Mouse (Mus musculus) heart, adult 18-20 months (tissue): ENCODE data around the gene Ska3. TPM values are rescaled to one million over a fixed set of nuclear protein-coding genes. Genes with fewer than 3 reads are reported as not detected.

ENCODE experiments used
- DNase-seq, 2 experiments: peaks; one replicate each; pipeline ENCODE4 v3.0.0; 2021 to 2022; ENCODE audit warnings: mixed read lengths in 1 of 2
- microRNA-seq, 2 experiments: library from miRNA; unstranded; fragments of <30 nt; microRNA quantifications; one replicate each; pipeline ENCODE4 v1.2.0; 2022
- total RNA-seq, 2 experiments: library from RNA; stranded (reverse); gene quantifications; 2 replicates each; pipeline ENCODE4 v1.2.3; 2021

Ska3 gene
- total RNA-seq, 2 experiments from 2014 or later, result 0.22 TPM; not detected in 1

DNA sequence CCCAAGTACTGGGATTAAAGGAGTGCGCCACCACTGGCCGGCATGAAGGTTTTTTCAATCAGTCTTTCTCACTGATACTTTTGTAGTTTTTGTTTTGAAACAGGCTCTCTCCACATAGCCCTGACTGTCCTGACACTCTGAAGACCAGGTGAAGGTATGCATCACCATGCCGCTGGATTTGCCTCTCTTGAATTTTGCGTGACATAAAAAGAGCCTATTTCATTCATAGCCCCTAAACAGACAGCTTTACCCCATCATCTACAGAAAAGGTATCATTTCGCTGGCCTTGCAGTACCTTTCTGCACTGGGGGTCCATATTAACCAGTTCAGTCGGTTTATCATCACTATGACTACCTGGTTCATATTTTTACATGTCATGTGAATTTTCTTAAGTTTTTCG, 28.4 kb downstream of the Ska3 start:
- no peak for DNase-seq

DNA sequence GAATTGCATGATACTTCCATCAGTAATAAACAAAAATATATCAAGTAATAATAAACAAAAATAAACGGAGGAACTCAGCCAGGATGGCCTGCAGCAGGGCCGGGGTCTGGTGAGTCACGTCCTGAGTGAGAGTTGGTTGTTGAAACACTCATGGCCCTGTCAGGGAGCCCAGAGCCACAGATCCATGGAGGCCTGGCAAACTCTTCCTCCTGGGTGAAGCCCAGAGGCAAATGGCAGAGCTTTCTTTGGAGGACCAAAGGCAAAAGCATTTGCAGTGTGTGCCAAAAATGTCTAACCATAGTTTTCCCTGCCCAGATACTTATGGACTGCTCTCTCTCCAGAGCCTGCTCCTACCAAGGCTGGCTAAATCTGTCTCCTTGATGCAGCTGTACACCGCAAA, 34.8 kb downstream of the Ska3 start:
- DNase-seq, result no peak

DNA sequence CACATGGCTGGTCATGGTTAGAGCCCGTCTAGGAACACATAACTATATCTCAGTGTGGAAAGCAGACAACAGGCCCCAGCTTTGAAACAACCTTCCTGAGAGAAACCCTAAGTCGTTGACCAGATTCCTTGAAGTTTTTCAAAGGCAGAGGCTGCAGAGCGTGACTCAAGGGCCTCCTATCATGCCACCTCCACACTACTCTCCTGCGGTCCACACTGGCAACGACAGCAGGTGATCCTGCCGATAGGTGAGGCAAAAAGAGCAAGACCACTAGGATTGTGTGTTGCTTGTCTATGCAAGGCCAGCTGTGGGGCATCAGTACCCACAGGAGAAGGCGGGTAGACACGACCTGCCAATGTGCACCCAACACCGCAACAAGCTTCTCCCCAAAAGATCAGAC, 36.2 kb downstream of the Ska3 start:
- DNase-seq, result no peak

DNA sequence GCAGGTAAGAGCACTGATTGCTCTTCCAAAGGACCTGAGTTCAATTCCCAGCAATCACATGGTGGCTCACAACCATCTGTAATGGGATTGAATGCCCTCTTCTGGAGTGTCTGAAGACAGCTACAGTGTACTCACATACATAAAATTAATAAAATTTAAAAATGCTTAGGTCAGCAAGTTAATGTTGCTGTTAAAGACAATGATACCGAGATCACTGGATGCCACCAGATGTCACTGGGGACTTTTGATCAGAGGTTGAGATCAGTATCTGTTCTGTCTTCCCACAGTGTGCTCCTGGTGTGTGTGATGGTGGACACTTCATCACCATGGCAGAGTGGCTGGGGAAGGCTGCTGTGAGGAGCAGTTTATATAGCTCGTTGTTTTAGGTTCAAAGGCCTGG, 36.7 kb downstream of the Ska3 start:
- no peak for DNase-seq

DNA sequence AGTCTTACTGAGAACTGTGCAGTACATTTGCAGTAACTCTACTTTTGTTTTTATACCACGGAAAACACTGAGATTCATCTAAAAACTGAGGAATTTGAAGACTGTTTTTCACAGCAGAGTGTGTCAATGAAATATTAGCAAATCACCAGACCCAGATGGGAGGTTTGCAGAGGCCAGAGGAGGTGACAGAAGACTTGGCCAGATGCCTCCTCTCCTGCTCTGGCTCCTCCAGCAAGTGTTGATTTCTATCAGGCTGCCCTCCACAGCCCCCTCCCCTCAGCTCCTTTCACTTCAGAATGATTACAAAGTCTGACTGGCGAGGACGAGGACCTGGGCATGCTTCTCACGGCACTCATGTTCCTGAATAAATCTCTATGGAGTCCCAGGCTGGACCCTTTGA, 38.6 kb downstream of the Ska3 start:
- no peak for DNase-seq

DNA sequence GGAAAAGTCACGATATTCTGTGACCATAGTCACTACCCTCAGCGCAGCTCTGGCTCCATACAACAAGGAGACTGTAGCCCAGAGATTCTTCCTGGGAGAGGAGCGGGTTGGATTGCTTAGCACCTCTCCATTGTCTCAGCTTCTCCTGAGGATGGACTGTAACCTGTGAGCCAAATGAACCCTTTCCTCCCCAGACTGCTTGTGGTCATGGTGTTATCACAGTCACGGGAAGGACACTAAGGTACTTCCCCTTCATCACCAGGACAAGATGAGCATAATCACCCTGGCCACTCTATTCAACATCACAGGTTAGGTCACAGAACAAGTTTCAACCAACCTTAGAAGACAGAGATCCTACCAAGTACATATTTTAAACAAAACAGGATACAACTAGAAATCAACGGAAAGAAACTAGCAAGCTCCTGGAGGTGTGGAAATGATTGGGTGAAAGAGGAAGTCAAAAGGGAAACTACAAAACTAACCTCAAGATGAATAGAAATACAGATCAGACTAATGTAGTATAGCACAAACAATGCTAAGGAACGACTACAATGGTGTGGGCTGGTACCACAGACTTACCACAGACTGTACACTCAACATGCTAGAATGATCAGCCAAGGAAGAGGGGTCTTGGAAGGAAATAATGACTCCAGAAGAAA, 53.7 kb downstream of the Ska3 start:
- DNase-seq, result no peak

DNA sequence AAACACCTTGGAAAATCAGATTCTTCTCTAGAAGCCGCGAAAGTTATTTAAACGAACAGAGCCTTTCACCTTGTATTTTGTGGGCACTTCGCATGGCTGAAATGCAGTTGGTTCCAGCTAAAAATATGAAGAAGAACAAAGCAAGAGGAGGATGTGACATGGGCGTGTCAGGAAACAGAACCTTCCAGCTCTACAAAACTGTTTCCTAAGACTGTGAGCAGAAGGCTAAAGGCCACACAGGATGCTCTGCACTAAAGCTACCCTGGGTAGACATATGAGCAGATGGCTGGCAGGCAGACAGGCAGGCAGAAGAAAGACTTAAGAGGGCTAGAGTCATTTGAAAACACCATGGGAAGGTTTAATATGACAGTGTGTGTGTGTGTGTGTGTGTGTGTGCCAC, 56.9 kb downstream of the Ska3 start:
- DNase-seq, result peak in 1 of 2 experiments; percentile 20

DNA sequence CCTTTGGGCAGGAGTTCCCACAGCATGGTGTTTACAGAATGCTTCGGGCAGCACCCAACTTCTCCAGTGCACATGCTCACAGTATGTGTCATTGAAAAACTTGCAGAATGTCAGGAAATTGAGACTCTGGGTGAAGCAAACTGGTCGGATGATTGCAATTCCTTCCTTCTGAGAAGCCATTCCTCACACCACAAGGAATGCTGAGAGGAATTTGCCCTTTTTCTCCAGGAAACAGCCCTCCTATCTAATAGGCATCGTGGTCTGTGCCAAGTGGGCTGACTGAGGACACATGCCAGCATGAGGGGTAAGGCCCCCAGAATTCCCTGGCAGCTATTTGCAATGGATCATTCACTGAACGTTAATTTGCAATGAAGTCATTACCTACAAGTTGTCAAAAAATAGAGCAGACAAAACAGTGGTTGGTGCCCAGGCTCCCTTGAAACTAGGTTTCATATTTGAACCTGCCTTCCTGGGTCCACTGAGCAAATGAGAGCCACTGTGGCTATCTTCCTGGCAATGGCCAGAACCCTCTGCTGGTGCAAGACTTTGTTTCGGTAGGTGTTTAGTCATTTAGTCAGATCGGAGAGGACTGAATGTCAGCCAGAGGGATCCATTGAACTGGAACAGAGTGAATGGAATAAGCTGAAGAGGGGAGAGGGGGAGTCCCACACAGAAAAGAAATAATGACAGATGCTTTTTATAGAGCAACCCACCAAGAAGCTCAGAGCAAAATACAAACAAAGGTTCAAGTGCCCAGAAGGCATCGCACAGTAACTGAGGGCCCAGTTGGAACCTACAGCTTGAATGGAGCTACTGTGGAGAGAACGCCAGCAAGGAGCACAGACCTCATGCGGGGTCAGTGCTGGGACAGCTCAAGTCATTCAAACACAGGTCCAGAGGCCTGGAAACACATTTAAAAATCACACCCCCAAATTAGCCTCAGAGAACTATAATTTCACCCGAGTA, 65.3 kb downstream of the Ska3 start:
- DNase-seq, result no peak

DNA sequence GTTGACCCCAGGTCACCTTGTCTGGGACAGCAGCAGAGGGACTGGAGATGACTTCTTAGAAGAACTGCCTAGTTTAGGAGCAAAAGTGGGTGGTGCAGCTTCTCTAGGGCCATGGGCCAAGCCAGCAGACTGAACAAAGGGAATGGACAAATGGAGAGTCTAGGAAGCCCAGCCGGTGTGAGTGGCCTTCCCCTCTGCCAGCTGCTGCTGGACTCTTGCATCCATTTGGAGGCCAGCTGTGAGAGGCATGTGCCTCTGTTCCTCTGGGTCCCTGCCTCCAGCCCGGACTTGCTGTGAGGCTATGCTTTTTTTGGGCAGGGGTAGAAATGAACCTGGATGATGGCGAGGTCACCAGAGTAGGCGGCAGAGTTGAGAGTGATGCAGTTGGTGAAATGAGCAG, 67.7 kb downstream of the Ska3 start, which contains the start of gene Lats2:
Gene Lats2, minus strand, starts transcription at position 152 of the 400 bp plus-strand sequence.
- DNase-seq, result no peak

Small RNA genes lying within 50 kb of the gene (microRNA-seq; reads per million reads assigned to microRNA genes)
- 0.38 to 0.54 reads per million in 2 experiments for gene Mir3077

Other genes with a start within 250 kb of the Ska3 start
- 10 to 100 TPM; 11.3 to 11.6 TPM for gene Xpo4, start 160.8 kb downstream of the Ska3 start, total RNA-seq
- gene Gm49361, start 80.1 kb downstream of the Ska3 start, total RNA-seq, result 1 to 10 TPM in 1 of 2 experiments, not detected in 1; 4.0 TPM
- gene Lats2, start 67.8 kb downstream of the Ska3 start, total RNA-seq, result 10 to 100 TPM; 30.7 to 31.1 TPM
- gene Sap18, start 28.0 kb downstream of the Ska3 start, total RNA-seq, result 10 to 100 TPM; 71.5 to 74.0 TPM
- gene Mrpl57, start within 50 bp of the Ska3 start, total RNA-seq, result 10 to 100 TPM; 70.8 to 77.3 TPM
- 1 to 10 TPM; 5.8 to 8.0 TPM for gene Zdhhc20, start 64.1 kb upstream of the Ska3 start, total RNA-seq
- 10 to 100 TPM; 77.3 to 83.5 TPM for gene Micu2, start 173.1 kb upstream of the Ska3 start, total RNA-seq
- 1 to 10 TPM; 7.1 TPM for gene Fgf9, start 244.4 kb upstream of the Ska3 start, total RNA-seq